Mouse (Mus musculus) heart, postnatal 36 days (tissue): ENCODE measurements at regions not wholly inside any gene's neighbourhood (a gene's known extent, or its start where the extent isn't known, plus 50 kb on each side); places are given as distances from the start of the nearest gene placed in this dataset.

Source experiments
- DNase-seq, 2 experiments: peaks; one replicate each; pipeline ENCODE4 v3.0.0; 2021 to 2022
- intact Hi-C: fragments of 180-260 bp; cut with DNase I; formaldehyde crosslinking; loops from one replicate; pipeline ENCODE4 v1.15.1; 2025

- DNase-seq: no peak
- intact Hi-C loops: no loop called here
These were observed 83.4 kb upstream of the Rbms3 start for GRCm38 (mm10) chr9:117713121-117713520.

GRCm38 (mm10) chr9:117711793-117712192 is 82.1 kb upstream of the Rbms3 start:
- intact Hi-C loops: no loop called here
- DNase-seq: no peak

GRCm38 (mm10) chr9:117710966-117711365 is 81.3 kb upstream of the Rbms3 start:
- no peak for DNase-seq
- intact Hi-C loops: no loop called here

DNA sequence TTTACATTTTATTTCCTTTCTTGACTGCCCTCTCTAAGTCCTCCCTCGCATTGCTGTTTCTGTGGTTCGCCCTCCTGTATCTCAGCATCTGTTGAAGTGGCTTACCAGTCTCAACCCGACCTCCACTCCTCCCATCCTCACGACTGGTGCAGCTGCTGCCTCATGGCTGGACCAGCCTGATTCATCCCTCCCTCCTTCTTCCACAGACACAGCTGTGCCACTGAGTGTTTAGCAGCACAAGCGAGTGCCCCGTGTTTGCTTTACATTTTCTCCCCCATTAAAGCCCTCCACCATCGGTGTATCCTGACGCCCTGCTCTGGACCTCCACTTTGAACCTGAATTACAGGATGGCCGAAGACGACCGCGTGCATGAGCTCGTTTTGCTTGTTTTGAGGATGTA is 80.0 kb upstream of the Rbms3 start:
- DNase-seq: no peak
- intact Hi-C loops: no loop called here

DNA sequence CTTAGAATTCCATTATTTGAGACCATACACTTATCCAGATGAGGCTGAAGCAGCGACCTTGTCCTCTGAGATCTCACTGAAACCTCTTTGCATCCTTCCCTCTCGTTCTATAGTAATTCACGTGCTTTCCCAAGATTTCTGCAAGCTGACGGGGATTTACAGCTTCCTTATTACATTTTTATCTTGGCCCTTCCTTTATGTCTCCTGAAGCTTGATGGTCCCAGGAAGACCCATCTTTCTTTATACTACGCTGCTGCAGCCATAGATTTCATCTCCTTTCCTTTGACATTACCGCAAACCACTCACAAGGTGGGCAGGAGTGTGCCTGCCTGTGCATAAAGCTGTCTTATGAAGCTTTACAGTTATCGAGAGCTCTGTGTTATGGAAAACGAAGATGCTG is 63.3 kb upstream of the Rbms3 start:
- intact Hi-C loops: no loop called here
- DNase-seq: no peak

GRCm38 (mm10) chr9:117692486-117692885 is 62.8 kb upstream of the Rbms3 start:
- intact Hi-C loops: no loop called here
- no peak for DNase-seq

DNA sequence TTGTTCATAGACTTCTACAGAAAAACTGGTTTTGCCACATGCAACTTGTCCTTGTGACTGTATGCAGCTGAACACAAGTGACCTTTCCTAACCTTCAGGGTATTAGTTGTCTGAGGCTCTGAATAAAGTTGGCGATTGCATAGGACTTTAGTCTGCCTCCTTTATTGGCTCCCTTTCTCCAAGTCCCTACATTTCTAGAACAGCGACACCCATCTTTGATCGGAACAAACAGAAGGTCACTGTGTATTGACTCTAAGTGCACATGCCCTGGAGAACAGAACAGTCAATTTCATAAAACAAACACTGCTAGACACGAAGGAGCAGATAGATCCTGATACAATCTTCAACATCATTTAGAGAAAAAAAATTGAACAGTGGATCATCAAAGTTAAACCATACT is 60.2 kb upstream of the Rbms3 start:
- DNase-seq: no peak
- intact Hi-C loops: no loop called here
